Mouse (Mus musculus): ENCODE measurements at regions not wholly inside any gene's neighbourhood (a gene's known extent, or its start where the extent isn't known, plus 50 kb on each side); places are given as distances from the start of the nearest gene placed in this dataset.

GRCm38 (mm10) chr9:113191163-113191562 lies 516.9 kb downstream of the Pdcd6ip start:
- TF ChIP-seq CTCF (conservative IDR thresholded peaks at IDR 0.05; ENCODE audit: insufficient read depth, insufficient read length, low read depth, low read length) (no peak), POLR2A (IDR thresholded peaks at IDR 0.05; ENCODE audit: low read depth, low read length) (no peak)
